Comparison of ENCODE assay signal across 8 mouse cellular contexts in genomic region chr8:80738046-80738387, GRCm38 (mm10). TPM values are rescaled to one million over a fixed set of nuclear protein-coding genes. Genes with fewer than 3 reads are reported as not detected.
A peak's percentile ranks its signal among the peaks of the same experiment; 100 is the strongest.
DNase-seq lines count a peak whose midpoint lies in the region; ATAC-seq and TF ChIP-seq lines count a peak whose summit lies in the region.

No protein-coding gene starts in this region.

- WGBS in embryonic facial prominence, embryonic 12.5 days: 1% methylated on average over 5 of the region's 5 CpGs
- WGBS in heart, postnatal 0 days: 0% methylated on average over 5 of the region's 5 CpGs
- WGBS in liver, embryonic 13.5 days (ENCODE audit: insufficient replicate concordance): 0% methylated on average over 5 of the region's 5 CpGs
- 2% methylated on average over 5 of the region's 5 CpGs for WGBS in stomach, postnatal 0 days

- no peaks in the 10 kb centered on the region for H3K9me3 ChIP-seq in megakaryocyte, embryonic 14.5 days
- H3K9me3 ChIP-seq in embryonic facial prominence, embryonic 12.5 days: no peaks in the 10 kb centered on the region
- H3K9me3 ChIP-seq in heart, postnatal 0 days (replicated peaks; ENCODE audit: control insufficient read depth, low read length): no peaks in the 10 kb centered on the region
- no peaks in the 10 kb centered on the region for H3K9me3 ChIP-seq in liver, embryonic 13.5 days (replicated peaks)
- H3K9me3 ChIP-seq in stomach, postnatal 0 days (ENCODE audit: control insufficient read depth, low read length): no peaks in the 10 kb centered on the region

- H3K27ac ChIP-seq in embryonic facial prominence, embryonic 12.5 days: peak overlapping the region; percentile 99
- H3K27ac ChIP-seq in heart, postnatal 0 days (ENCODE audit: low read depth): peak overlapping the region; percentile 99
- peak overlapping the region; percentile 97 for H3K27ac ChIP-seq in liver, embryonic 13.5 days
- H3K27ac ChIP-seq in stomach, postnatal 0 days (replicated peaks): peak overlapping the region; percentile 97

- H3K36me3 ChIP-seq in megakaryocyte, embryonic 14.5 days (replicated peaks; ENCODE audit: low read length): peaks cover 31% of the 10 kb centered on the region
- H3K36me3 ChIP-seq in embryonic facial prominence, embryonic 12.5 days: peaks cover 20% of the 10 kb centered on the region
- peaks cover 21% of the 10 kb centered on the region for H3K36me3 ChIP-seq in heart, postnatal 0 days (replicated peaks; ENCODE audit: control insufficient read depth, insufficient read depth, low read length)
- H3K36me3 ChIP-seq in liver, embryonic 13.5 days: peaks cover 24% of the 10 kb centered on the region
- no peaks in the 10 kb centered on the region for H3K36me3 ChIP-seq in stomach, postnatal 0 days (ENCODE audit: control insufficient read depth, insufficient read depth, low read length)

- no peak for DNase-seq in heart, postnatal 0 days (ENCODE audit: low spot score)
- DNase-seq in liver, embryonic 13.5 days: no peak
- DNase-seq in stomach, postnatal 0 days (ENCODE audit: low spot score): no peak
- DNase-seq in right cerebral cortex, postnatal 4 days: no peak

- peak overlapping the region; percentile 92 for H3K9ac ChIP-seq in embryonic facial prominence, embryonic 12.5 days
- H3K9ac ChIP-seq in heart, postnatal 0 days (replicated peaks; ENCODE audit: low read depth, low read length): peak overlapping the region; percentile 92
- H3K9ac ChIP-seq in liver, embryonic 13.5 days: peak overlapping the region; percentile 97
- H3K9ac ChIP-seq in stomach, postnatal 0 days (ENCODE audit: low read length): peak overlapping the region; percentile 87

- H3K4me1 ChIP-seq in megakaryocyte, embryonic 14.5 days: peaks cover 26% of the 10 kb centered on the region
- H3K4me1 ChIP-seq in embryonic facial prominence, embryonic 12.5 days: peaks cover 7% of the 10 kb centered on the region
- peaks cover 10% of the 10 kb centered on the region for H3K4me1 ChIP-seq in heart, postnatal 0 days (ENCODE audit: control insufficient read depth, insufficient read depth)
- H3K4me1 ChIP-seq in liver, embryonic 13.5 days (replicated peaks): peaks cover 23% of the 10 kb centered on the region
- H3K4me1 ChIP-seq in stomach, postnatal 0 days (replicated peaks; ENCODE audit: control insufficient read depth, insufficient read depth): 0 out of 2 replicates have a peak, but pooled peaks cover 2% of the 10 kb centered on the region

- peak overlapping the region; percentile 89 for H3K4me2 ChIP-seq in embryonic facial prominence, embryonic 12.5 days (replicated peaks)
- peak overlapping the region; percentile 98 for H3K4me2 ChIP-seq in heart, postnatal 0 days (ENCODE audit: low read depth, low read length)
- peak overlapping the region; percentile 96 for H3K4me2 ChIP-seq in liver, embryonic 13.5 days
- H3K4me2 ChIP-seq in stomach, postnatal 0 days (replicated peaks; ENCODE audit: low read depth): peak overlapping the region; percentile 93

- peak overlapping the region; percentile 100 for H3K4me3 ChIP-seq in megakaryocyte, embryonic 14.5 days (replicated peaks)
- H3K4me3 ChIP-seq in embryonic facial prominence, embryonic 12.5 days: peak overlapping the region; percentile 75
- peak overlapping the region; percentile 97 for H3K4me3 ChIP-seq in heart, postnatal 0 days (ENCODE audit: low read depth, low read length)
- H3K4me3 ChIP-seq in liver, embryonic 13.5 days (replicated peaks): peak overlapping the region; percentile 99
- peak overlapping the region; percentile 82 for H3K4me3 ChIP-seq in stomach, postnatal 0 days (ENCODE audit: low read depth, low read length)

- TF ChIP-seq EP300 in heart, postnatal 0 days (IDR thresholded peaks at IDR 0.05; ENCODE audit: low read depth): no peak
- TF ChIP-seq EP300 in stomach, postnatal 0 days (optimal IDR thresholded peaks at IDR 0.05): no peak

- ATAC-seq in megakaryocyte, adult 5-6 weeks (ENCODE audit: poor library complexity, severe bottlenecking): no peak
- ATAC-seq in embryonic facial prominence, embryonic 12.5 days (ENCODE audit: insufficient number of reproducible peaks, insufficient read depth, low FRiP score, low TSS enrichment): no peak
- no peak for ATAC-seq in heart, postnatal 0 days (ENCODE audit: insufficient read depth, low read depth)
- ATAC-seq in liver, embryonic 13.5 days (ENCODE audit: low read depth): no peak
- no peak for ATAC-seq in stomach, postnatal 0 days (ENCODE audit: low FRiP score, low TSS enrichment)
- ATAC-seq in activated CD4-positive, CD25-positive, alpha-beta regulatory T cell, adult 4 months: no peak

- no peak for TF ChIP-seq CTCF in heart, postnatal 0 days (IDR thresholded peaks at IDR 0.05; ENCODE audit: low read depth)
- TF ChIP-seq CTCF in stomach, postnatal 0 days (IDR thresholded peaks at IDR 0.05; ENCODE audit: low read depth): no peak

- H3K27me3 ChIP-seq in megakaryocyte, embryonic 14.5 days (replicated peaks): no peaks in the 10 kb centered on the region
- H3K27me3 ChIP-seq in embryonic facial prominence, embryonic 12.5 days: no peaks in the 10 kb centered on the region
- H3K27me3 ChIP-seq in heart, postnatal 0 days (ENCODE audit: control insufficient read depth, insufficient read depth, low read length): no peaks in the 10 kb centered on the region
- H3K27me3 ChIP-seq in liver, embryonic 13.5 days: no peaks in the 10 kb centered on the region
- H3K27me3 ChIP-seq in stomach, postnatal 0 days (ENCODE audit: control insufficient read depth, insufficient read depth, low read length): no peaks in the 10 kb centered on the region

RNA-seq across cellular contexts. Expression of gene Smarca5, which starts 1.3 kb away (rescaled TPM):
- polyA plus RNA-seq in megakaryocyte, embryonic 14.5 days (2012; ENCODE audit: insufficient read depth, low replicate concordance): 5.1 and 7.4 TPM in 2 replicates
- 69.7 and 76.6 TPM in 2 replicates for total RNA-seq in megakaryocyte, adult 5-6 weeks (2015)
- 122 and 140 TPM in 2 replicates for total RNA-seq in megakaryocyte, adult 5-6 weeks (2017)
- 122 and 130 TPM in 2 replicates for polyA plus RNA-seq in embryonic facial prominence, embryonic 12.5 days (2016; fragmentation: Nextera tagmentation; extraction: Ambion mirVana)
- total RNA-seq in heart, postnatal 0 days (2014; rRNA removed; ENCODE audit: low replicate concordance): 10.5 and 17.0 TPM in 2 replicates
- polyA plus RNA-seq in heart, postnatal 0 days (2015; fragmentation: Nextera tagmentation; extraction: Ambion mirVana): 19.0 TPM in 2 replicates
- polyA plus RNA-seq in liver, embryonic 13.5 days (2015; fragmentation: Nextera tagmentation; extraction: Ambion mirVana): 57.9 and 70.2 TPM in 2 replicates
- polyA plus RNA-seq in stomach, postnatal 0 days (2015; fragmentation: Nextera tagmentation; extraction: Ambion mirVana): 25.6 and 28.3 TPM in 2 replicates
- polyA plus RNA-seq in activated CD4-positive, CD25-positive, alpha-beta regulatory T cell, adult 4 months (2017; shearing (Covaris generic)): 10 to 100 TPM; 25.0 to 26.0 TPM
